Mouse (Mus musculus): ENCODE measurements at regions not wholly inside any gene's neighbourhood (a gene's known extent, or its start where the extent isn't known, plus 50 kb on each side); places are given as distances from the start of the nearest gene placed in this dataset.
A peak's percentile ranks its signal among the peaks of the same experiment; 100 is the strongest.

GRCm38 (mm10) chr4:4521757-4522156, 271.4 kb downstream of the Impad1 start:
- DNase-seq (ENCODE audit: low spot score), result no peak
- 70% methylated on average over 2 of the region's 2 CpGs for WGBS
- no peaks in the 10 kb centered on the region for H3K27me3 ChIP-seq (ENCODE audit: control insufficient read depth, insufficient read depth, low read length)
- H3K9ac ChIP-seq (ENCODE audit: low read depth, low read length, severe bottlenecking), result no peak overlapping the region
- no peaks in the 10 kb centered on the region for H3K9me3 ChIP-seq (ENCODE audit: control insufficient read depth, low read length)
- no peak for TF ChIP-seq POLR2A (IDR thresholded peaks at IDR 0.05; ENCODE audit: borderline replicate concordance, extremely low read depth, insufficient read depth, insufficient read length)
- no peak overlapping the region for H3K4me2 ChIP-seq (replicated peaks; ENCODE audit: low read depth, low read length, severe bottlenecking)
- H3K4me1 ChIP-seq (ENCODE audit: control insufficient read depth, insufficient read depth, low read length), result no peaks in the 10 kb centered on the region
- ATAC-seq (ENCODE audit: low FRiP score, low read depth), result no peak
- H3K4me3 ChIP-seq (replicated peaks; ENCODE audit: low read length), result no peak overlapping the region
- H3K36me3 ChIP-seq (ENCODE audit: control insufficient read depth, insufficient read depth, low read length), result no peaks in the 10 kb centered on the region
- H3K27ac ChIP-seq (replicated peaks; ENCODE audit: low read depth, low read length), result no peak overlapping the region

- no peak for DNase-seq (ENCODE audit: low spot score)
- WGBS, result 87% methylated on average over 2 of the region's 2 CpGs
- TF ChIP-seq POLR2A (IDR thresholded peaks at IDR 0.05; ENCODE audit: borderline replicate concordance, extremely low read depth, insufficient read depth, insufficient read length), result no peak
- Histone ChIP-seq H3K4me3 (replicated peaks; ENCODE audit: low read length) (no peak overlapping the region), H3K9me3 (ENCODE audit: control insufficient read depth, low read length) (no peaks in the 10 kb centered on the region), H3K27me3 (ENCODE audit: control insufficient read depth, insufficient read depth, low read length) (no peaks in the 10 kb centered on the region), H3K36me3 (ENCODE audit: control insufficient read depth, insufficient read depth, low read length) (no peaks in the 10 kb centered on the region), H3K4me1 (ENCODE audit: control insufficient read depth, insufficient read depth, low read length) (no peaks in the 10 kb centered on the region), H3K4me2 (replicated peaks; ENCODE audit: low read depth, low read length, severe bottlenecking) (no peak overlapping the region), H3K27ac (replicated peaks; ENCODE audit: low read depth, low read length) (no peak overlapping the region), H3K9ac (ENCODE audit: low read depth, low read length, severe bottlenecking) (no peak overlapping the region)
- no peak for ATAC-seq (ENCODE audit: low FRiP score, low read depth)
Measured at GRCm38 (mm10) chr4:4518741-4519140, 274.4 kb downstream of the Impad1 start.

DNA sequence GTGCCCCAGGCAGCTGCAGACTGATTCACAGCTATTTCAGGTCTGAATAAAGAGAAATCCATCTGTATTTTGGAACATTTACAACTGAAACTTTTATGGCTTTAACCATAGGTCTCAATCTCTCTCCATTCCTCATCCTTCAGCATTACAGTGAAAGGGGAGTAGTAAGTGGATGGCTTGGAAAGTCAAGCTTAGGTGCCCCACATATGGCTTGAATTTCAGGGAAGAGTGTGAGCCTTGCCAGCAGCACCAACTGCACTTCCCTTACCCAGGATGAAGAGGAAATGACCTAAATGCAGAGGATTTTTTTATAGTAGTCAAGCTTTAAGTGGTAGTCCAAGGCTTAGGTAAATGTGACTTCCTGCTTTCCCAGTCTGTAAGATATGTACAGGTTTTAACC, 279.8 kb downstream of the Impad1 start:
- no peaks in the 10 kb centered on the region for H3K27me3 ChIP-seq (ENCODE audit: control insufficient read depth, insufficient read depth, low read length)
- peak; percentile 34 for DNase-seq (ENCODE audit: low spot score)
- no peak overlapping the region for H3K9ac ChIP-seq (ENCODE audit: low read depth, low read length, severe bottlenecking)
- H3K27ac ChIP-seq (replicated peaks; ENCODE audit: low read depth, low read length), result no peak overlapping the region
- no peaks in the 10 kb centered on the region for H3K36me3 ChIP-seq (ENCODE audit: control insufficient read depth, insufficient read depth, low read length)
- peaks cover 4% of the 10 kb centered on the region; the same call in 1 of the 2 replicates for H3K4me1 ChIP-seq (ENCODE audit: control insufficient read depth, insufficient read depth, low read length)
- no peak for TF ChIP-seq POLR2A (IDR thresholded peaks at IDR 0.05; ENCODE audit: borderline replicate concordance, extremely low read depth, insufficient read depth, insufficient read length)
- H3K9me3 ChIP-seq (ENCODE audit: control insufficient read depth, low read length), result no peaks in the 10 kb centered on the region
- no peak overlapping the region for H3K4me2 ChIP-seq (replicated peaks; ENCODE audit: low read depth, low read length, severe bottlenecking)
- no peak overlapping the region for H3K4me3 ChIP-seq (replicated peaks; ENCODE audit: low read length)
- ATAC-seq (ENCODE audit: low FRiP score, low read depth), result peak; percentile 55

- H3K9me3 ChIP-seq (ENCODE audit: control insufficient read depth, low read length), result no peaks in the 10 kb centered on the region
- ATAC-seq (ENCODE audit: low FRiP score, low read depth), result no peak
- WGBS, result 83% methylated on average over 2 of the region's 2 CpGs
- no peak overlapping the region for H3K27ac ChIP-seq (replicated peaks; ENCODE audit: low read depth, low read length)
- H3K9ac ChIP-seq (ENCODE audit: low read depth, low read length, severe bottlenecking), result no peak overlapping the region
- H3K4me1 ChIP-seq (ENCODE audit: control insufficient read depth, insufficient read depth, low read length), result peaks cover 4% of the 10 kb centered on the region; the same call in 1 of the 2 replicates
- TF ChIP-seq POLR2A (IDR thresholded peaks at IDR 0.05; ENCODE audit: borderline replicate concordance, extremely low read depth, insufficient read depth, insufficient read length), result no peak
- peak; percentile 10 for DNase-seq (ENCODE audit: low spot score)
- no peaks in the 10 kb centered on the region for H3K27me3 ChIP-seq (ENCODE audit: control insufficient read depth, insufficient read depth, low read length)
- H3K4me3 ChIP-seq (replicated peaks; ENCODE audit: low read length), result no peak overlapping the region
- H3K4me2 ChIP-seq (replicated peaks; ENCODE audit: low read depth, low read length, severe bottlenecking), result no peak overlapping the region
- H3K36me3 ChIP-seq (ENCODE audit: control insufficient read depth, insufficient read depth, low read length), result no peaks in the 10 kb centered on the region
Measured at GRCm38 (mm10) chr4:4510180-4510920, 282.8 kb downstream of the Impad1 start.

- no peaks in the 10 kb centered on the region for H3K36me3 ChIP-seq (ENCODE audit: control insufficient read depth, insufficient read depth, low read length)
- no peaks in the 10 kb centered on the region for H3K27me3 ChIP-seq (ENCODE audit: control insufficient read depth, insufficient read depth, low read length)
- WGBS, result 48% methylated on average over 3 of the region's 3 CpGs
- TF ChIP-seq POLR2A (IDR thresholded peaks at IDR 0.05; ENCODE audit: borderline replicate concordance, extremely low read depth, insufficient read depth, insufficient read length), result no peak
- no peak overlapping the region for H3K9ac ChIP-seq (ENCODE audit: low read depth, low read length, severe bottlenecking)
- no peaks in the 10 kb centered on the region for H3K9me3 ChIP-seq (ENCODE audit: control insufficient read depth, low read length)
- no peak overlapping the region for H3K4me3 ChIP-seq (replicated peaks; ENCODE audit: low read length)
- peaks cover 4% of the 10 kb centered on the region; the same call in 1 of the 2 replicates for H3K4me1 ChIP-seq (ENCODE audit: control insufficient read depth, insufficient read depth, low read length)
- peak; percentile 62 for DNase-seq (ENCODE audit: low spot score)
- ATAC-seq (ENCODE audit: low FRiP score, low read depth), result 0 out of 2 replicates have a peak, but pooled peaks have one; percentile 41
- no peak overlapping the region for H3K4me2 ChIP-seq (replicated peaks; ENCODE audit: low read depth, low read length, severe bottlenecking)
- H3K27ac ChIP-seq (replicated peaks; ENCODE audit: low read depth, low read length), result peak overlapping the region; percentile 82
Measured at GRCm38 (mm10) chr4:4509296-4509695, 283.9 kb downstream of the Impad1 start.

Measured in limb, embryonic 14.5 days (tissue).